Mouse (Mus musculus) hindbrain, postnatal 0 days (tissue): ENCODE data around the gene Cerk. TPM values are rescaled to one million over a fixed set of nuclear protein-coding genes. Genes with fewer than 3 reads are reported as not detected.
"Not testable (repeated sequence)": the region's sequence is repeated elsewhere in the genome, so short reads cannot be mapped to it uniquely, and the experiment has no call there.

ENCODE experiments used
- ATAC-seq: fragments of 200-750 bp; cut with Nextera tagmentation; 2 replicates; pipeline ENCODE4 v1.8.0; 2017; ENCODE audit warnings: mild to moderate bottlenecking, moderate TSS enrichment, moderate library complexity
- DNase-seq: peaks from one replicate; pipeline ENCODE4 v3.0.0-alpha.2; 2015; ENCODE audit warnings: low spot score
- H3K27ac ChIP-seq: fragments of 300-500 bp; sonication (generic); 2 replicates; pipeline ENCODE4 v1.5.1; 2014; ENCODE audit warnings: mild to moderate bottlenecking
- H3K27me3 ChIP-seq: fragments of 300-500 bp; sonication (generic); 2 replicates; pipeline ENCODE4 v1.6.1; 2014; ENCODE audit warnings: low read length, mixed read lengths; ENCODE audit not compliant: insufficient read depth
- H3K36me3 ChIP-seq: fragments of 300-500 bp; sonication (generic); 2 replicates; pipeline ENCODE4 v1.6.1; 2014; ENCODE audit warnings: low read length, mixed read lengths; ENCODE audit not compliant: insufficient read depth
- H3K4me1 ChIP-seq: fragments of 300-500 bp; sonication (generic); 2 replicates; pipeline ENCODE4 v1.6.1; 2014; ENCODE audit warnings: antibody characterized with exemption, low read length, mixed read lengths; ENCODE audit not compliant: insufficient read depth
- H3K4me2 ChIP-seq: fragments of 300-500 bp; sonication (generic); 2 replicates; pipeline ENCODE4 v1.6.1; 2014; ENCODE audit warnings: low read depth, mild to moderate bottlenecking, low read length, moderate library complexity, mixed read lengths
- H3K4me3 ChIP-seq: fragments of 300-500 bp; sonication (generic); 2 replicates; pipeline ENCODE4 v1.5.1; 2014; ENCODE audit warnings: low read length
- H3K9ac ChIP-seq: fragments of 300-500 bp; sonication (generic); replicated peaks from 2 replicates; pipeline ENCODE4 v1.6.1; 2014; ENCODE audit warnings: mild to moderate bottlenecking, low read length, moderate library complexity, mixed read lengths
- H3K9me3 ChIP-seq: fragments of 300-500 bp; sonication (generic); 2 replicates; pipeline ENCODE4 v1.6.1; 2016; ENCODE audit warnings: low read length, mixed read lengths
- CTCF ChIP-seq: IDR thresholded peaks from 2 replicates; pipeline ENCODE4 v1.5.1; 2016; ENCODE audit warnings: antibody characterized with exemption, control low read depth, low read depth
- WGBS: fragments of 180-500 bp; shearing (Covaris S2); extraction: QIAGEN DNeasy Blood & Tissue Kit; methylation state at CpG from one replicate; pipeline ENCODE4 v1.1.7; 2014; 5-methylcytosine and 5-hydroxymethylcytosine counted together
- polyA plus RNA-seq: library from polyadenylated mRNA; unstranded; fragments of >200 nt; fragmentation: Nextera tagmentation; extraction: Ambion mirVana; gene quantifications from 2 replicates; pipeline ENCODE4 v1.2.1, GENCODE M21; 2015
- total RNA-seq: library from RNA; depleted of rRNA; stranded (reverse); fragments of >200 nt; gene quantifications from 2 replicates; pipeline ENCODE4 v1.2.3, GENCODE M21; 2014

Gene Cerk
- total and polyA plus RNA-seq, 2 experiments from 2014 or later: 23.4 to 46.3 TPM

- Histone ChIP-seq H3K9me3 (no peaks in the 10 kb centered on the region), H3K4me2 (no peak overlapping the region), H3K9ac (no peak overlapping the region), H3K4me3 (no peak overlapping the region), H3K36me3 (peaks cover 5% of the 10 kb centered on the region; the same call in 1 of the 2 replicates), H3K27ac (no peak overlapping the region), H3K4me1 (peaks cover 13% of the 10 kb centered on the region), H3K27me3 (no peaks in the 10 kb centered on the region)
- DNase-seq (no peak), ATAC-seq (no peak)
- no peak for TF ChIP-seq CTCF
- 88% methylated on average over 24 of the region's 24 CpGs for WGBS
These were observed 19.9 kb downstream of the Cerk start for GRCm38 (mm10) chr15:86165811-86166590.

GRCm38 (mm10) chr15:86164718-86165345 is 21.1 kb downstream of the Cerk start:
- no peak for ATAC-seq
- no peak for TF ChIP-seq CTCF
- H3K4me2 ChIP-seq: no peak overlapping the region

GRCm38 (mm10) chr15:86161800-86162199 is 24.1 kb downstream of the Cerk start:
- not testable (repeated sequence) for H3K9me3 ChIP-seq, H3K27ac ChIP-seq, H3K27me3 ChIP-seq, ATAC-seq, DNase-seq, H3K4me3 ChIP-seq, H3K4me1 ChIP-seq, H3K4me2 ChIP-seq, H3K36me3 ChIP-seq, H3K9ac ChIP-seq
- TF ChIP-seq CTCF: peak; percentile 33
- WGBS: 99% methylated on average over 3 of the region's 3 CpGs

More at GRCm38 (mm10) chr15:86164718-86165345, 21.1 kb downstream of the Cerk start:
- Histone ChIP-seq H3K4me3 (no peak overlapping the region), H3K27ac (no peak overlapping the region), H3K4me1 (peaks cover 13% of the 10 kb centered on the region), H3K27me3 (no peaks in the 10 kb centered on the region), H3K9ac (no peak overlapping the region), H3K9me3 (no peaks in the 10 kb centered on the region), H3K36me3 (peaks cover 5% of the 10 kb centered on the region; the same call in 1 of the 2 replicates)
- 69% methylated on average over 21 of the region's 21 CpGs for WGBS
- no peak for DNase-seq

GRCm38 (mm10) chr15:86160906-86161305 is 25.0 kb downstream of the Cerk start:
- no peak for TF ChIP-seq CTCF
- H3K4me1 ChIP-seq: no peaks in the 10 kb centered on the region
- H3K27me3 ChIP-seq: no peaks in the 10 kb centered on the region
- WGBS: 89% methylated on average over 10 of the region's 10 CpGs
- DNase-seq (no peak), ATAC-seq (no peak)
- H3K9me3 ChIP-seq: no peaks in the 10 kb centered on the region
- no peak overlapping the region for H3K27ac ChIP-seq
- no peak overlapping the region for H3K9ac ChIP-seq
- no peak overlapping the region for H3K4me3 ChIP-seq
- H3K36me3 ChIP-seq: peaks cover 5% of the 10 kb centered on the region; the same call in 1 of the 2 replicates
- H3K4me2 ChIP-seq: no peak overlapping the region

- H3K4me3 ChIP-seq: no peak overlapping the region
- TF ChIP-seq CTCF: peak; percentile 40
- WGBS: 93% methylated on average over 5 of the region's 5 CpGs
- H3K36me3 ChIP-seq: peaks cover 5% of the 10 kb centered on the region; the same call in 1 of the 2 replicates
- DNase-seq (no peak), ATAC-seq (no peak)
- no peak overlapping the region for H3K9ac ChIP-seq
- H3K4me2 ChIP-seq: no peak overlapping the region
- no peaks in the 10 kb centered on the region for H3K9me3 ChIP-seq
- H3K4me1 ChIP-seq: no peaks in the 10 kb centered on the region
- H3K27me3 ChIP-seq: no peaks in the 10 kb centered on the region
- H3K27ac ChIP-seq: no peak overlapping the region
These were observed 26.2 kb downstream of the Cerk start for GRCm38 (mm10) chr15:86159719-86160118.

- Histone ChIP-seq H3K4me1 (no peaks in the 10 kb centered on the region), H3K9me3 (no peaks in the 10 kb centered on the region), H3K4me3 (no peak overlapping the region), H3K27me3 (no peaks in the 10 kb centered on the region), H3K36me3 (0 out of 2 replicates have a peak, but pooled peaks cover 6% of the 10 kb centered on the region), H3K27ac (no peak overlapping the region), H3K9ac (no peak overlapping the region), H3K4me2 (no peak overlapping the region)
- DNase-seq: no peak
- peak; percentile 49; the same call in 1 of the 2 replicates for TF ChIP-seq CTCF
- WGBS: 83% methylated on average over 16 of the region's 16 CpGs
- no peak for ATAC-seq
These were observed 26.8 kb downstream of the Cerk start for GRCm38 (mm10) chr15:86159093-86159492.
